Mouse (Mus musculus): Measurements from ENCODE around the gene Hist1h1c.
"Not testable (repeated sequence)": the region's sequence is repeated elsewhere in the genome, so short reads cannot be mapped to it uniquely, and the experiment has no call there.

DNA sequence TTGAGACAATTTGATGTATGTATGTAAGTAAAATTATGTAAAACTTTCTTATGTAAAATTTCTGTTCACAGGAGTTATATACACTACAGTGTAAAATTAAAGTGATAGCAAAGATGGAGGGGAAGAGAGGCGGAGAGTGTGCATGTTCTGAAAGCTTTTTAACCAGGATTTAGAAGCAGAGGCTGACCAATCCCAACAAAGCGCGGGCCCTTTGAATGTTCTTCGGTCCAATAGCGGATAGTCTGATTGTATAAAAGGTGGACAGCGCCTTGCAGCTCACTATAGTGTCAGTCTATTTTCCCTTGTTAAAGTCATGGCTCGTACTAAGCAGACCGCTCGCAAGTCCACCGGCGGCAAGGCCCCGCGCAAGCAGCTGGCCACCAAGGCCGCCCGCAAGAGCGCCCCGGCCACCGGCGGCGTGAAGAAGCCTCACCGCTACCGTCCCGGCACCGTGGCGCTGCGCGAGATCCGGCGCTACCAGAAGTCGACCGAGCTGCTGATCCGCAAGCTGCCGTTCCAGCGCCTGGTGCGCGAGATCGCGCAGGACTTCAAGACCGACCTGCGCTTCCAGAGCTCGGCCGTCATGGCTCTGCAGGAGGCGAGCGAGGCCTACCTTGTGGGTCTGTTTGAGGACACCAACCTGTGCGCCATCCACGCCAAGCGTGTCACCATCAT, 13.6 kb downstream of the Hist1h1c start, which contains the start of gene Hist1h3b:
- TF ChIP-seq CTCF (IDR thresholded peaks at IDR 0.05; ENCODE audit: extremely low read depth, insufficient read depth, insufficient read length, insufficient replicate concordance); POLR2A (IDR thresholded peaks at IDR 0.05; ENCODE audit: low read depth, low read length): not testable (repeated sequence)
